Mouse (Mus musculus): Measurements from ENCODE around the gene Aco2.

Aco2 gene

GRCm38 (mm10) chr15:81872262-81873136, at the start of gene Aco2:
Gene Aco2, plus strand, starts transcription at chr15:81872309.
- peak; percentile 98 to 99 for DNase-seq (ENCODE audit: low read depth in 1 of 2, low spot score in 2 of 2)

GRCm38 (mm10) chr15:81822631-81823030, 49.5 kb upstream of the Aco2 start:
- no peak for DNase-seq (ENCODE audit: low read depth in 1 of 2, low spot score in 2 of 2)

GRCm38 (mm10) chr15:81824832-81825231, 47.3 kb upstream of the Aco2 start:
- DNase-seq (ENCODE audit: low read depth in 1 of 2, low spot score in 2 of 2) = no peak

- DNase-seq (ENCODE audit: low read depth in 1 of 2, low spot score in 2 of 2) = no peak
Observed at GRCm38 (mm10) chr15:81828426-81829207, 43.5 kb upstream of the Aco2 start.

- no peak for DNase-seq (ENCODE audit: low read depth in 1 of 2, low spot score in 2 of 2)
Observed at GRCm38 (mm10) chr15:81829208-81829580, 42.9 kb upstream of the Aco2 start.

GRCm38 (mm10) chr15:81830530-81830929, 41.6 kb upstream of the Aco2 start:
- DNase-seq (ENCODE audit: low read depth in 1 of 2, low spot score in 2 of 2) = no peak

- peak; percentile 72 to 83 for DNase-seq (ENCODE audit: low read depth in 1 of 2, low spot score in 2 of 2)
Observed at GRCm38 (mm10) chr15:81831136-81831825, 40.8 kb upstream of the Aco2 start.

GRCm38 (mm10) chr15:81832219-81832618, 39.9 kb upstream of the Aco2 start:
- no peak for DNase-seq (ENCODE audit: low read depth in 1 of 2, low spot score in 2 of 2)

GRCm38 (mm10) chr15:81833481-81833880, 38.6 kb upstream of the Aco2 start:
- no peak for DNase-seq (ENCODE audit: low read depth in 1 of 2, low spot score in 2 of 2)

- DNase-seq (ENCODE audit: low read depth in 1 of 2, low spot score in 2 of 2) = no peak
Observed at GRCm38 (mm10) chr15:81834171-81834841, 37.8 kb upstream of the Aco2 start.

- no peak for DNase-seq (ENCODE audit: low read depth in 1 of 2, low spot score in 2 of 2)
Observed at GRCm38 (mm10) chr15:81835007-81835880, 36.9 kb upstream of the Aco2 start.

- peak; percentile 48 to 59 for DNase-seq (ENCODE audit: low read depth in 1 of 2, low spot score in 2 of 2)
Observed at GRCm38 (mm10) chr15:81836124-81836821, 35.8 kb upstream of the Aco2 start.

- DNase-seq (ENCODE audit: low read depth in 1 of 2, low spot score in 2 of 2) = no peak
Observed at GRCm38 (mm10) chr15:81836966-81837920, 34.9 kb upstream of the Aco2 start.

- no peak for DNase-seq (ENCODE audit: low read depth in 1 of 2, low spot score in 2 of 2)
Observed at GRCm38 (mm10) chr15:81838554-81839235, 33.4 kb upstream of the Aco2 start.

GRCm38 (mm10) chr15:81839634-81840033, 32.5 kb upstream of the Aco2 start:
- DNase-seq (ENCODE audit: low read depth in 1 of 2, low spot score in 2 of 2) = no peak

- DNase-seq (ENCODE audit: low read depth in 1 of 2, low spot score in 2 of 2) = no peak
Observed at GRCm38 (mm10) chr15:81840306-81840705, 31.8 kb upstream of the Aco2 start.

GRCm38 (mm10) chr15:81842275-81842674, 29.8 kb upstream of the Aco2 start:
- DNase-seq (ENCODE audit: low read depth in 1 of 2, low spot score in 2 of 2) = no peak
